Mouse (Mus musculus): ENCODE results near the gene Slc25a33. TPM values are rescaled to one million over a fixed set of nuclear protein-coding genes. Genes with fewer than 3 reads are reported as not detected.

Gene Slc25a33
- total RNA-seq, 2 experiments from 2014 or later: 11.3 to 11.7 TPM

DNA sequence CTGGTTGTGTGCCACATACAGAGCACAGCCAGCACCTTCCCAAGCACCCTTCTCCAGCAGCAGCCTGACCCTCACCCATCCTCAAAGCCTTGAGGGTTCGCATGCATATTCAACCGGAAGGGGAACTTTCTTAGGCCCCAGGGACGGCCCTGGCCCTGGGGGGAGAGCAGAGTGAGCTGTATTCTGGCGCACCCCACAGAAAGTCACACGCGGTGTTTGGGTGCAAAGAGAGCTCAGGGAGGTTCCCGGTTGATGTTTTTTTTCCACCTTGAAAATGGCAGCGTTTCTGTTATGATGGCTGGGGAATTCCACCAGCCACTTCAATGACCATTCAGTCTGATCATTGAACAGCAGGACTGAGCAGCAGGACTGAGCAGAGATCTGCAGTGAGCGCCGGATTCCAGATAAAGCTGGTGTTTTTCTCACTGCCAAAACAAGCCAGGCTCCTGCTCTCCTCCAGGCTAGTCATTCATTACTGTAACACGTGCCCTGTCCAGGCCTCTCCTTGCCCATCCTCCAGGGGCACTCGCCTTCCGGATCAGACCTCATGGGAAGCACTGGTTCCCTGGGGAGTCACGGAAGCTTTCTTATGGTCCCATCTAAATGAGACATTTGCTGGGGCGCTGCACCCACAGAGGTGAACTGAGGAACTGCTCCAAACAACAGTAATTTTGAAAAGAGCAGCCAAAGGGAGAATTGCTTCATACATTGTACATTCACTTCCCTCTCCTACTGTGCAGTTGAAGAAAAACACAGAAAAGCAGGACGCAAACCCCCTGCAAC lies 77.7 kb downstream of the Slc25a33 start:
- H3K4me3 ChIP-seq: peak overlapping the region; percentile 73
- H3K27ac ChIP-seq: peak overlapping the region; percentile 49
- intact Hi-C loops (cut with DNase I): no loop called here
- TF ChIP-seq CTCF (IDR thresholded peaks at IDR 0.05): no peak
- peak; percentile 24 for DNase-seq

Small RNA genes lying within 50 kb of the gene (microRNA-seq; reads per million reads assigned to microRNA genes)
- gene Gm47301: not detected

Other genes with a start within 250 kb of the Slc25a33 start
- gene Clstn1, start 187.8 kb downstream of the Slc25a33 start, total RNA-seq (2021): 10 to 100 TPM; 24.0 to 38.2 TPM
- 1 to 10 TPM; 8.9 to 9.1 TPM for gene Pik3cd, start 71.7 kb downstream of the Slc25a33 start, total RNA-seq (2021)
- 10 to 100 TPM; 37.2 to 51.0 TPM for gene Tmem201, start 36.2 kb downstream of the Slc25a33 start, total RNA-seq (2021)
- gene Spsb1, start 180.8 kb upstream of the Slc25a33 start, total RNA-seq (2021): 10 to 100 TPM in 1 of 2 experiments, 1 to 10 TPM in 1; 5.5 to 16.1 TPM
- gene H6pd, start 234.7 kb upstream of the Slc25a33 start, total RNA-seq (2021): 100 to 1,000 TPM in 1 of 2 experiments, 10 to 100 TPM in 1; 41.6 to 104 TPM

Data from gastrocnemius, adult 2 months (tissue).